Mouse (Mus musculus) thymus, adult 2 months (tissue): Measurements from ENCODE around the gene Clpx.

Source experiments
- CTCF ChIP-seq: fragments of 200-500 bp; IDR thresholded peaks from 2 replicates; pipeline ENCODE4 v1.5.1; 2012; ENCODE audit warnings: mild to moderate bottlenecking, control low read depth, low read length, moderate library complexity, borderline replicate concordance; ENCODE audit not compliant: control insufficient read depth, poor library complexity, insufficient read depth; ENCODE audit errors: extremely low read depth
- POLR2A ChIP-seq: fragments of 200-500 bp; IDR thresholded peaks from 2 replicates; pipeline ENCODE4 v1.6.1; 2012; ENCODE audit warnings: mild to moderate bottlenecking, low read length, control low read depth, moderate library complexity; ENCODE audit not compliant: control insufficient read depth, poor library complexity, insufficient read depth; ENCODE audit errors: extremely low read depth

GRCm38 (mm10) chr9:65356561-65356960 lies 62.5 kb downstream of the Clpx start:
- no peak for TF ChIP-seq CTCF
- TF ChIP-seq POLR2A: no peak
